Comparison of ENCODE assay signal across 15 mouse cellular contexts in the genomic region with DNA sequence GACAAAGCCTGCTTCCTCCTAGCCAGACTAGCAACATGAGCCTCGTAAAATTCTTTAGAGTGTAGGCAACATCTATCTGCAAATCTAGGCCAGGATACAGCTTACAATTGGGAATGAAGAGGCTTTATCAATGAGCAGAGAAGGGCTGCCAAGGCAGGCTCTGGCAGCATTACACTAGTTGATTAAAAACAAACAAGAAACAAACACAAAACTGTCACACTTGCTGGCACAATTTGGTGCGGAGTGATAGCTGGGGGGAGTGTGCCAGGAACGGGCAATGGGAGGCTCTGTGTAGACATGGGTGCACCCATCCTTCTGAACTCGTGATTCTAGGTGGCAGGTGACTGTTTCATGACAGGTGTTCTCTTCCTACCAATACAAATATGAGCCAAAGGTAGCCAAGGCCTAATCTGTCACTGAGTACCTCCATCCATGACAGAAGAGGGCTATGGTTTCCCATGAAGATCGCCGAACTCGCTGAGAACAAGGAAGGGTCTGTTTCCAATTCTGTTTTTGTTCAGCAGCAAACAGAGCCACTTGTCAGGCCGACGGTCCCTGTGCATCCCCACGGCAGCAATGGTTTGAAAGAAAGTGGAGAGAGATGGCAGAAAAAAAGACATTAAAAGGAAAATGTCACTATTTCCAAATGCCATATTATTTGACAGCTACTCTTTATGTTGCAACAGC.
A peak's percentile ranks its signal among the peaks of the same experiment; 100 is the strongest.
DNase-seq lines count a peak whose midpoint lies in the region; ATAC-seq and TF ChIP-seq lines count a peak whose summit lies in the region.
"Had no signal": no experiment of that assay in that cellular context is flagged by ENCODE, and none has a peak within 500 bp of the region (broad histone marks: within the 10 kb centered on the region; RNA-seq: fewer than 3 reads in every experiment).

No protein-coding gene starts in this region.

- no peaks in the 10 kb centered on the region for H3K36me3 ChIP-seq in forebrain, embryonic 16.5 days (ENCODE audit: control insufficient read depth, insufficient read depth)
- H3K36me3 ChIP-seq in hindbrain, postnatal 0 days (ENCODE audit: insufficient read depth, low read length) = no peaks in the 10 kb centered on the region
- no peaks in the 10 kb centered on the region for H3K36me3 ChIP-seq in embryonic facial prominence, embryonic 10.5 days (replicated peaks)
- H3K36me3 ChIP-seq: embryonic facial prominence, embryonic 12.5 days; neural tube, embryonic 12.5 days; stomach, embryonic 15.5 days had no signal

- H3K9me3 ChIP-seq in forebrain, embryonic 16.5 days (ENCODE audit: control insufficient read depth, low read length) = no peaks in the 10 kb centered on the region
- no peaks in the 10 kb centered on the region for H3K9me3 ChIP-seq in hindbrain, postnatal 0 days (ENCODE audit: low read length)
- H3K9me3 ChIP-seq in embryonic facial prominence, embryonic 10.5 days = no peaks in the 10 kb centered on the region
- H3K9me3 ChIP-seq: embryonic facial prominence, embryonic 12.5 days; neural tube, embryonic 12.5 days; stomach, embryonic 15.5 days had no signal

- no peak overlapping the region for H3K9ac ChIP-seq in forebrain, embryonic 16.5 days (replicated peaks; ENCODE audit: low read depth, low read length)
- no peak overlapping the region for H3K9ac ChIP-seq in hindbrain, postnatal 0 days (replicated peaks; ENCODE audit: low read length)
- H3K9ac ChIP-seq: embryonic facial prominence, embryonic 12.5 days; neural tube, embryonic 12.5 days; stomach, embryonic 15.5 days had no signal

- intact Hi-C loops in left cerebral cortex, postnatal 36 days (cut with DNase I) = no loop called here
- intact Hi-C loops in left cerebral cortex, postnatal 14 days (cut with DNase I) = no loop called here

- peaks cover 16% of the 10 kb centered on the region for H3K4me1 ChIP-seq in forebrain, embryonic 16.5 days (replicated peaks; ENCODE audit: control insufficient read depth, insufficient read depth, low read length)
- H3K4me1 ChIP-seq in hindbrain, postnatal 0 days (ENCODE audit: insufficient read depth, low read length) = no peaks in the 10 kb centered on the region
- no peaks in the 10 kb centered on the region for H3K4me1 ChIP-seq in embryonic facial prominence, embryonic 10.5 days
- H3K4me1 ChIP-seq: embryonic facial prominence, embryonic 12.5 days; neural tube, embryonic 12.5 days; stomach, embryonic 15.5 days had no signal

- WGBS in forebrain, embryonic 16.5 days = 18% methylated on average over 10 of the region's 10 CpGs
- WGBS in hindbrain, postnatal 0 days = 39% methylated on average over 10 of the region's 10 CpGs
- 68% methylated on average over 10 of the region's 10 CpGs for WGBS in embryonic facial prominence, embryonic 10.5 days

- H3K27me3 ChIP-seq in forebrain, embryonic 16.5 days (replicated peaks; ENCODE audit: control insufficient read depth, insufficient read depth, low read length) = no peaks in the 10 kb centered on the region
- no peaks in the 10 kb centered on the region for H3K27me3 ChIP-seq in hindbrain, postnatal 0 days (ENCODE audit: insufficient read depth, low read length)
- H3K27me3 ChIP-seq in embryonic facial prominence, embryonic 10.5 days (replicated peaks; ENCODE audit: low read depth, poor library complexity, severe bottlenecking) = no peaks in the 10 kb centered on the region
- H3K27me3 ChIP-seq: embryonic facial prominence, embryonic 12.5 days; neural tube, embryonic 12.5 days; stomach, embryonic 15.5 days had no signal

- peak; percentile 81 for ATAC-seq in forebrain, embryonic 16.5 days
- peak; percentile 88 for ATAC-seq in hindbrain, postnatal 0 days

- peak overlapping the region; percentile 13; the same call in 1 of the 2 replicates for H3K4me2 ChIP-seq in forebrain, embryonic 16.5 days (ENCODE audit: low read length)
- H3K4me2 ChIP-seq in hindbrain, postnatal 0 days (ENCODE audit: low read depth, low read length) = peak overlapping the region; percentile 21; the same call in 1 of the 2 replicates
- H3K4me2 ChIP-seq: embryonic facial prominence, embryonic 12.5 days; neural tube, embryonic 12.5 days; stomach, embryonic 15.5 days had no signal

- peak overlapping the region; percentile 31 for H3K27ac ChIP-seq in forebrain, embryonic 16.5 days (ENCODE audit: low read length)
- peak overlapping the region; percentile 67 for H3K27ac ChIP-seq in hindbrain, postnatal 0 days
- no peak overlapping the region for H3K27ac ChIP-seq in embryonic facial prominence, embryonic 10.5 days (replicated peaks)
- H3K27ac ChIP-seq: embryonic facial prominence, embryonic 12.5 days; neural tube, embryonic 12.5 days; stomach, embryonic 15.5 days had no signal

- H3K4me3 ChIP-seq in forebrain, embryonic 16.5 days (replicated peaks; ENCODE audit: low read length) = no peak overlapping the region
- no peak overlapping the region for H3K4me3 ChIP-seq in hindbrain, postnatal 0 days (ENCODE audit: low read length)
- no peak overlapping the region for H3K4me3 ChIP-seq in embryonic facial prominence, embryonic 10.5 days
- H3K4me3 ChIP-seq: embryonic facial prominence, embryonic 12.5 days; neural tube, embryonic 12.5 days; stomach, embryonic 15.5 days had no signal

- no peak for TF ChIP-seq CTCF in hindbrain, postnatal 0 days (IDR thresholded peaks at IDR 0.05; ENCODE audit: low read depth)

- DNase-seq in left cerebral cortex, adult 11 months (ENCODE audit: low spot score) = peak; percentile 18
- no peak for DNase-seq in left cerebral cortex, postnatal 36 days (ENCODE audit: low spot score in 2 of 2)
- DNase-seq in hindbrain, postnatal 0 days (ENCODE audit: low spot score) = peak; percentile 63
- peak; percentile 9 to 28 for DNase-seq in left cerebral cortex, postnatal 14 days (ENCODE audit: low spot score in 2 of 2)
- no peak for DNase-seq in spleen, postnatal 4 days (ENCODE audit: low spot score in 2 of 2)
- no peak for DNase-seq in embryonic facial prominence, embryonic 10.5 days (ENCODE audit: low spot score)
- DNase-seq in B cell, adult 2 months = no peak
- DNase-seq: adrenal gland, postnatal 36 days; cerebellum, adult 11-12 months; heart, postnatal 10 days; kidney, adult 2 months had no signal

Comparison
In these comparisons a context has a peak if more than half of its experiments do, and no peak if none do; other contexts are left out.
1. DNase-seq: peak in left cerebral cortex, adult 11 months (single experiment), hindbrain, postnatal 0 days (single experiment) and left cerebral cortex, postnatal 14 days (2 of 2); none in left cerebral cortex, postnatal 36 days (0 of 2), spleen, postnatal 4 days (0 of 2), embryonic facial prominence, embryonic 10.5 days (single experiment) and B cell, adult 2 months (0 of 2).